Mouse (Mus musculus) lung, adult 2 months (tissue): ENCODE results near the gene Esrrb.

ENCODE experiments used
- CTCF ChIP-seq: fragments of 200-500 bp; IDR thresholded peaks from 2 replicates; pipeline ENCODE4 v1.5.1; 2011; ENCODE audit warnings: mild to moderate bottlenecking, low read length, control low read depth; ENCODE audit not compliant: insufficient read depth
- POLR2A ChIP-seq: fragments of 200-500 bp; IDR thresholded peaks from 2 replicates; pipeline ENCODE4 v1.6.1; 2011; ENCODE audit warnings: low read depth, mild to moderate bottlenecking, control low read depth, low read length, borderline replicate concordance; ENCODE audit errors: extremely low read depth

DNA sequence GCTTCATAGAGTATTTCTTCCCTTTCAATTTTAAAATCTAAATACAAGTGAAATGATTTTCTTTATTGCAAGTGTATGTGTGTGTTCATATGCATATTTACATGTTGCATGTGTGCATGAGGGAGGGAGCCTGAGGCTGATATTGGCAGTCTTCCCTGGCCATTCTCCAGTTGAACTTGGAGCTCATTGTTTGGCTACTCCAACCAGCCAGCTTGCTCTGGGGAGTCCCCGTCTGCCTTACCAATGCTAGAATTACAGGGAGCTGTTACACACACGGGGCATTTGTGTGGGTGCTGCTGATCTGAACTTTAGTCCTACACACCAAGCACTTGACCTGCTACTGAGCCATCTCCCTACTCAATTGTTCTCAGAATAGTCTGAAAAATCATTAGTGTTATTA lies 173.4 kb downstream of the Esrrb start:
- no peak for TF ChIP-seq CTCF
- no peak for TF ChIP-seq POLR2A
